Mouse (Mus musculus) G1E-ER4 (cell line): ENCODE data around the gene Gm42906. TPM values are rescaled to one million over a fixed set of nuclear protein-coding genes. Genes with fewer than 3 reads are reported as not detected.

ENCODE experiments used
- GATA1 ChIP-seq: IDR thresholded peaks from one replicate; pipeline ENCODE4 v1.8.0; 2012; ENCODE audit warnings: low read length, inconsistent platforms
- polyA plus RNA-seq: library from polyadenylated mRNA; stranded (reverse); fragments of >175 nt; gene quantifications from 2 replicates; pipeline ENCODE4 v1.2.3, GENCODE M21; 2012

The Gm42906 gene
- polyA plus RNA-seq, 1 experiment = not detected

GRCm38 (mm10) chr5:151086425-151087202 lies 341.3 kb downstream of the Gm42906 start:
- no peak for TF ChIP-seq GATA1

GRCm38 (mm10) chr5:151085749-151086148 lies 342.2 kb downstream of the Gm42906 start:
- no peak for TF ChIP-seq GATA1

GRCm38 (mm10) chr5:151080276-151080675 lies 347.7 kb downstream of the Gm42906 start:
- no peak for TF ChIP-seq GATA1

- no peak for TF ChIP-seq GATA1
Observed at GRCm38 (mm10) chr5:151077953-151078352, 350.0 kb downstream of the Gm42906 start.

GRCm38 (mm10) chr5:151076917-151077316 lies 351.0 kb downstream of the Gm42906 start:
- TF ChIP-seq GATA1 = no peak

- TF ChIP-seq GATA1 = no peak
Observed at GRCm38 (mm10) chr5:151074282-151074681, 353.7 kb downstream of the Gm42906 start.

GRCm38 (mm10) chr5:151071430-151071829 lies 356.5 kb downstream of the Gm42906 start:
- no peak for TF ChIP-seq GATA1

- TF ChIP-seq GATA1 = no peak
Observed at GRCm38 (mm10) chr5:151070896-151071295, 357.1 kb downstream of the Gm42906 start.

GRCm38 (mm10) chr5:151069569-151069968 lies 358.4 kb downstream of the Gm42906 start:
- no peak for TF ChIP-seq GATA1

GRCm38 (mm10) chr5:151066016-151066415 lies 361.9 kb downstream of the Gm42906 start:
- no peak for TF ChIP-seq GATA1

GRCm38 (mm10) chr5:151065228-151065627 lies 362.7 kb downstream of the Gm42906 start:
- no peak for TF ChIP-seq GATA1

GRCm38 (mm10) chr5:151061942-151062341 lies 366.0 kb downstream of the Gm42906 start:
- no peak for TF ChIP-seq GATA1

- TF ChIP-seq GATA1 = no peak
Observed at GRCm38 (mm10) chr5:151060476-151060875, 367.5 kb downstream of the Gm42906 start.

- TF ChIP-seq GATA1 = no peak
Observed at GRCm38 (mm10) chr5:151059772-151060171, 368.2 kb downstream of the Gm42906 start.

- no peak for TF ChIP-seq GATA1
Observed at GRCm38 (mm10) chr5:151059352-151059751, 368.6 kb downstream of the Gm42906 start.

GRCm38 (mm10) chr5:151057716-151058115 lies 370.2 kb downstream of the Gm42906 start:
- no peak for TF ChIP-seq GATA1

GRCm38 (mm10) chr5:151056920-151057294 lies 371.1 kb downstream of the Gm42906 start:
- TF ChIP-seq GATA1 = no peak
